Mouse (Mus musculus) T-helper 2 cell (primary cell): ENCODE results near the gene Il17d.

Source experiments
- in situ Hi-C: fragments of 300-600 bp; cut with MboI, MseI; formaldehyde crosslinking; loops from one replicate; pipeline ENCODE4 v1.15.1; 2025; ENCODE audit warnings: high pct_unique_total_duplicates

The Il17d gene

GRCm38 (mm10) chr14:57524671-57525387 lies at the start of gene Il17d:
Il17d (plus strand) TSS chr14:57524777.
- in situ Hi-C loops, result no loop called here

GRCm38 (mm10) chr14:57475057-57475456 lies 49.5 kb upstream of the Il17d start:
- in situ Hi-C loops, result no loop called here

- in situ Hi-C loops, result no loop called here
Measured at GRCm38 (mm10) chr14:57482262-57482661, 42.3 kb upstream of the Il17d start.

DNA sequence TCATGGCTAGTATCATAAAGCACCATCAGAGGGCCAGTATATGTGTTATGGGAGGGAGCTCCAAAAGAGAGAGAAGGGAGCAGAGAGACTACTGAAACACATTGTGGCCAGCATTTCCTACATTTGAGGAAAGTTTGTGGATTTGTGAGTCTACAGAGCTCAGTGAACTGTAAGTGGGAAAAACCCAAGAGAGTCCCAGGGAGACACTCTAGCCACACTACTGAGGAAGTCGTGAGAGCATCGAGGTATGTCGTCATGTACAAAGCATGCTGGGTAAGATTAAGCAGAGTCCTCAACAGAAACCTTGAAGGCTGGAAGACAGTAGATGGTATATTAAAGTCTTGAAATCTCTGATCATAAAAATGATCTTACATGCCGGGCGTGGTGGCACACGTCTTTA lies 40.4 kb upstream of the Il17d start:
- in situ Hi-C loops, result no loop called here

DNA sequence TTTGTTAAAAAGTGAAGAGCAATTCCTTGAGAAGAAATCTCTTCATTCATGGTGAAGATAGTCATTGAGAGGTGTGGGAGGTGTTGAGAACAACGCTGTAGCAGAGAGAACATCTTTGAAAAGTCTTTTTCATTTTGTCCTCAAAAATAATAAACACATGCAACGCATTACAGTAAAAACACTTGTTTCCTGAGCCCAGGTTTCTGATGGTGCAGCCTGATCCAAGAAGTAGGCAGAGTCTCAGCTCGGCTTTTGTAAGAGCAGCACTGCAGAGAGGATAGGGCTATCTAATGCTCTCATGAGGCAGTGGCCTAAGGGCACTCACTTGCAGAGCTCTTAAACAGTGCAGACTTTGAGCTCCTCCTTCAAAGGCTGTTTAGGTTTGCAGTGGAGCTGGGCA lies 34.9 kb upstream of the Il17d start:
- in situ Hi-C loops, result no loop called here

GRCm38 (mm10) chr14:57493840-57494239 lies 30.7 kb upstream of the Il17d start:
- in situ Hi-C loops, result no loop called here

DNA sequence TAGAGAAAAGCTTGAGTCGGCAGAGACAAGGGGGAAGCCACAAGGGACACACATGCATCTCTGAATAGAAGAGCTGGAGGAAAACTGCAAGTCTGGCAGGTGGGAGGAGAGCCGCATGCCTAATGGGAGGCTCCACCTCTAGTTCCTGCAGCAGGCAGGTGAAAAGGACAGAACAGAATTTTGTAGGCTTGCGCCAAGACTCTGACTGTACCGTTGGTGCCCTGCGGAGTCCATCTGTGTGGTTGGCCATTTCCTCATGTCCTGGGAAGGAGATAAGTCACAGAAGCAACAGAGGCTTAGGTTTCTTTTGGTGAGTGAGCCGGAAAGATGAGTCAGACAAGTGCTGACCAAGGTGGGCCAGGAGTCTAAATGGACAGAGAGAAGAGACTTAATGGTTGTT lies 20.8 kb upstream of the Il17d start:
- in situ Hi-C loops, result no loop called here

- in situ Hi-C loops, result no loop called here
Measured at GRCm38 (mm10) chr14:57509554-57509953, 15.0 kb upstream of the Il17d start.

- in situ Hi-C loops, result no loop called here
Measured at GRCm38 (mm10) chr14:57515156-57515762, 9.3 kb upstream of the Il17d start.

DNA sequence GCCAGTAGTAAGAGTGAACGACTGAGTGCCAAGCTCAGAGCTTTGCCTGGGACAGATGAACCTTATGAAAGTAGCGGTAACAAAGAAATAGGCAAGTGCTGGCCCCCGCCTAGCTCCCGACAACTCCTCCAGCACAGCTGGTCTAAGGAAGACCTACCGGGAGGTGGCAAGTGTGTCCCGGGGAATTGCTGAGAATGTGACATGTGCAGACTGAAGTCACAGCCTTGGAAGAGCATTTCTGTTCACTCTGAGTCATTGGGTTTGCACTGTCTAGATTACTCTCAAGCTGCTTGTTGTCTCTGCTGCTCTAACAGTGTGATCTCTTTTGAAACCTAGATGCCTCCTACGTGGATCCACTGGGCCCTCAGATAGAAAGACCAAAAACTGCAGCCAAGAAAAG lies 7.6 kb upstream of the Il17d start:
- in situ Hi-C loops, result no loop called here

GRCm38 (mm10) chr14:57523762-57524161 lies 815 bp upstream of the Il17d start:
- in situ Hi-C loops, result no loop called here

- in situ Hi-C loops, result no loop called here
Measured at GRCm38 (mm10) chr14:57525388-57526049, 942 bp downstream of the Il17d start.

- in situ Hi-C loops, result no loop called here
Measured at GRCm38 (mm10) chr14:57526050-57526623, 1.6 kb downstream of the Il17d start.

DNA sequence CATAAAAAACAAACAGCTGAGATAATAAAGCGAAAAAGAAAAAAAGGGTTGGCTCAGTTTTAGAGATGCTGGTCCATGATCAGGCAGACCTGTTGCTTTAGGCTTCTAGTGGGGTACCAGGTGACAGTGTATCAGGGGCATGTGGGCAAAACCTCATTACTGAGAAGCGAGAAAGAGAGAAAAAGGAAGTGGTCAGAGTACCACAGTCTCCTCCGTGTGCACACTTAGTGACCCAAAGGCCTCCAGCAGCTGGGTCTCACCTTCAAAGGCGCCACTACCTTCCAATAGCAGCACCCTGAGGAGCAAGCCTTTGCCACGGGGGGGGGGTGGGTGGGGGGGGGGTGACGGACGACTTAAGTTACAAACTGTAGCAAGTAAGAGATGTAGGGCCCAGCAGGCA lies 2.5 kb downstream of the Il17d start:
- in situ Hi-C loops, result no loop called here

DNA sequence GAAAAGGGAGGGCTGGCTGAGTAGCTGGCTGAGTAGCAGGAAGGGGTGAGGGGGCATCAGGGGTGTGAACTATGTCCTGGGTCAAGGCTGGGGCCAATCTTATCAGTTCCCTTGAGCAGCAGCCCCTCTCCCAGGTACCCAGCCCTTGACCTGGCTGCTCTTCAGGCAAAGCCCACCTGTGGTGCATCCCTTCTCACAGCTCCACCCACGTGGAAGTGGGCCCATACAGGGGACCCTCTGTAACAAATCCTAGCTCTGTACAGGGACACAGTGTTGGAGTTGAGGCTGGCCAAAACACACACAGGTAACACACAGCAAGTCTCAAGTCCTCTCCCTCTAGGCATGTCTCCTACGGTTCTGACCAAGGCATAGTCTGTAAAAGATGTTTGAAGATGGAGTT lies 3.0 kb downstream of the Il17d start:
- in situ Hi-C loops, result no loop called here

- in situ Hi-C loops, result no loop called here
Measured at GRCm38 (mm10) chr14:57529086-57529785, 4.7 kb downstream of the Il17d start.

- in situ Hi-C loops, result no loop called here
Measured at GRCm38 (mm10) chr14:57529786-57530515, 5.4 kb downstream of the Il17d start.

- in situ Hi-C loops, result no loop called here
Measured at GRCm38 (mm10) chr14:57532577-57532976, 8.0 kb downstream of the Il17d start.

DNA sequence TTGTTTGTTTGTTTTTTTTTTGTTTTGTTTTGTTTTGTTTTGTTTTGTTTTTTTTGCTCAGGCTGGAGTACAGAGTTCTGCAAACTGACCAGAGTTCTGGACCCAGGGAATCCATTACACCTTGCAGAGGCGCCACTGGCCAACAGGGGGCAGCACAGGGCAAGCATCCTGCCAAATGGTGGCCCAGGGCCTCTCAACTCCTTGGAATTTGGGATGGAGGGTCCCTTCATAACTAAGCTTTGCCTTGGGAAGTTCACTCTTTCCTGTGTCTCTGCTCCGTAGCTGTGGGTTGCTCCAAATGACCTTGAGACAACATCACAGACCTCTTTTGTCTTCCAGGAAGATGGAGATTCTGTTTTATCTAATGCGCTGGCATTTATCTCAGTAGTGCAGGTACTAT lies 8.6 kb downstream of the Il17d start:
- in situ Hi-C loops, result no loop called here

GRCm38 (mm10) chr14:57533841-57534240 lies 9.3 kb downstream of the Il17d start:
- in situ Hi-C loops, result no loop called here

GRCm38 (mm10) chr14:57534346-57534745 lies 9.8 kb downstream of the Il17d start:
- in situ Hi-C loops, result no loop called here
